In the genomic region with DNA sequence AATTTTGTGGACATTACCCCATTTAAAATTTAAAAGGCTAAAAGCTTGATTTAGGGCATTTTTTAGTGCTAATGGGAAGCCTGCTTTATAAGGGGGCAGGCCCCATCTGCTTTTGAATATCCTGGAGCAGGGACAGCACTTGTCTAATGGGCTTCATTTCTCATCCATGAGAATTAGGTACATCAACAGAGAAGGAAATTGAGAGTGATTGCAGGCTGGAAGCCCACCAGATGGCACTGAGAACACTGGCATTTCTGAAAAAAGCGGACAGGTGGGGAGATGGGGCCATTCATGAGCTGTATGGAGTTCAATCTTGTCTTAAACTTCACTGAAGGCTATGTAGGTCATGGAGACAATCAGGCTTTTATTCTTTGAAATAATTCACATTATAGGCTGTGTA, we compare ENCODE assay signal across 22 mouse cellular contexts.
DNase-seq lines count a peak whose midpoint lies in the region; TF ChIP-seq lines count a peak whose summit lies in the region.
"Had no signal": no experiment of that assay in that cellular context is flagged by ENCODE, and none has a peak within 500 bp of the region (broad histone marks: within the 10 kb centered on the region; RNA-seq: fewer than 3 reads in every experiment).

No protein-coding gene starts in this region.

- peak overlapping the region; percentile 69 for H3K27ac ChIP-seq in layer of hippocampus, adult 2 months
- H3K27ac ChIP-seq: hindbrain, embryonic 13.5 days; left cerebral cortex, adult 2 months; liver, embryonic 12.5 days; midbrain, embryonic 12.5 days; neural tube, embryonic 13.5 days had no signal

- DNase-seq in cerebellum, adult 9-10 months: peak; percentile 35
- no peak for DNase-seq in cerebellum, adult 8-10 months
- DNase-seq in layer of hippocampus, adult 2 months (ENCODE audit: low spot score in 2 of 2): peak; percentile 6 to 27
- no peak for DNase-seq in layer of hippocampus, postnatal 25 days (ENCODE audit: extremely low spot score in 1 of 2, low spot score in 1 of 2)
- peak; percentile 69 to 70 for DNase-seq in cerebellum, postnatal 10 days
- no peak for DNase-seq in thymus, postnatal 36 days
- DNase-seq in gastrocnemius, postnatal 4 days (ENCODE audit: low spot score in 2 of 2): no peak
- DNase-seq: adrenal gland, postnatal 10 days; gastrocnemius, postnatal 10 days; heart, postnatal 36 days; kidney, adult 11 months; kidney, postnatal 14 days; liver, postnatal 0 days; lung, postnatal 36 days; spleen, adult 18-20 months; thymus, postnatal 14 days had no signal

- peak; percentile 40 for TF ChIP-seq CTCF in layer of hippocampus, adult 2 months (conservative IDR thresholded peaks at IDR 0.05)

- no peak overlapping the region for H3K4me3 ChIP-seq in layer of hippocampus, adult 2 months
- H3K4me3 ChIP-seq: erythroblast, embryonic 14.5 days; hindbrain, embryonic 13.5 days; left cerebral cortex, adult 2 months; liver, embryonic 12.5 days; midbrain, embryonic 12.5 days; neural tube, embryonic 13.5 days had no signal

Comparison
In these comparisons a context has a peak if more than half of its experiments do, and no peak if none do; other contexts are left out.
1. DNase-seq: peak in cerebellum, adult 9-10 months (single experiment), layer of hippocampus, adult 2 months (2 of 2) and cerebellum, postnatal 10 days (2 of 2); none in cerebellum, adult 8-10 months (single experiment), layer of hippocampus, postnatal 25 days (0 of 2), thymus, postnatal 36 days (0 of 2) and gastrocnemius, postnatal 4 days (0 of 2).